Mouse (Mus musculus): ENCODE measurements around the gene Noxa1.

Gene Noxa1

DNA sequence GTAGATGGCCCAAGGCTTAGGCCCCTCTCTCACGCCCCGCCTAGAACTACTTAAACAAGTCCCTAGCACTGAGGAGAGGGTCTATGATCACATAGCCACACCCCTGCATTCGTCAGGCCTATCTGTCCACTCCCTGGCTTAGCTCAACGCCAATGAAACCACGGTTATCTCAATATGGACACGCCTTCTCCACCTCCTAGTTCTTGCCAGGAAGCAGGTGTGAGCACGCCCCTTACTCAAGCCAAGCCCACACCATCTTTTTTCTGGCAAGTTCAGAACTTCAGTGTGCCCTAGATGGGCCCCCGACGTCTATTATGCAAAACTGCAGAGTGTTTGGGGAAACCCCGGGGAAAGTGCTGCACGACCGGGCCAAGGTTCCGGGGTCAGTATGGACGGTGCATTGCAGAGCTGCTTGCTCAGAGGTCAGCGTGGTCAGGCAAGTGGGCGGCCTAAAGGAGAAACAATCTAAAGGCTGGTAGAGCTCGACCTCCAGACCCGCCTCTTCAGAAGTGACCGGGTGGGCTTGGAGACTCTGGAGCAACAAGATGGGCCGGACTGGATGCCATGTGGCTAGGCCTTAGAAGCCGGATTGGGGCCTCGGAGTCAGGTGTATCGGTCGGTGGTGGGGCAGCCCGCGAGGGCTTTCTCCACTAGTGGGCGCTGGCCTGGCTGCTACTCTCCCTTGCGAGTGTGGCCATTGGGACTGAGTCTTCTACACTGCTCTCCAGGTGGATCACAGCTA is at the start of gene Noxa1:
TSS of gene Noxa1 (minus strand) at position 41 of the 742 bp plus-strand sequence.
- DNase-seq (ENCODE audit: low read depth, low spot score), result no peak

GRCm38 (mm10) chr2:25141921-25142320 is 47.0 kb upstream of the Noxa1 start:
- DNase-seq (ENCODE audit: low read depth, low spot score), result no peak

- DNase-seq (ENCODE audit: low read depth, low spot score), result no peak
Observed at GRCm38 (mm10) chr2:25141185-25141584, 46.2 kb upstream of the Noxa1 start.

DNA sequence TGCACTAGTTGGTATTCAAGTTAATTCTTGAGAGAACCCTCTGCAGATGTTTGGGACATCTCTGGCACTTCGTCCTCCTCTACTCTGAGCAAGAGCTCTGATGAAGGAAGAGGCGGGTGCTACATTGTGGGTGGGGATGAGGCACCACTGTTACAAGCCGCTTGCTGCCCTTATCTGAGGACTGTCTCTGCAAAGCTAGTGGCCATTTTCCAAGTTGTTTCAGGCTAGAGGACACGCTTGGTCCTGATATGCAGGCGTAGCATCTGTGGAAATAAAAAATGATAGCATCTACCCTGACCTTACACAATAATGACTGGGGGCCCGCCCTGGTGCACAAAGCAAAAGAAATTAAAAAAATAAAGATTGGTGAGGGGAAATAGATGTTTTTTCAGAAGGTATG is 42.9 kb upstream of the Noxa1 start:
- no peak for DNase-seq (ENCODE audit: low read depth, low spot score)

DNA sequence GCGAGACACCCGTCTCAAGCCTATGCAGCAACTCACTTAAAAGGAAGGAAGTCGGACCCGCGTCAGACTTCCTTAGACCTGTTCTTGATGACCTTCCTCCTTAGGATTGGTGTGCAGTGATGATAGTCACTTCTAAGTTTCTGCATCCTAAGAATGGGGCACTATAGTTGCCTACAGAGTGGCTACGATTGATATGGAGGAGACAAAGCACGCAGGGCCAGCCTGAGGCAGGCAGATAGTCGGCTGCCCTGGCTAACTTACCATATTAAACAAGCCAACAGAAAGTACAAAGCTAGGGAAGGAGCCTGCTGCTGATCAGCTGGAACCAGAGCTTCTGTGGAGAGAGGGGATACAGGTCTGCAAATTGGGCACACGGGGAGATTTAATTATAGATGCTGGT is 36.7 kb upstream of the Noxa1 start:
- no peak for DNase-seq (ENCODE audit: low read depth, low spot score)

DNA sequence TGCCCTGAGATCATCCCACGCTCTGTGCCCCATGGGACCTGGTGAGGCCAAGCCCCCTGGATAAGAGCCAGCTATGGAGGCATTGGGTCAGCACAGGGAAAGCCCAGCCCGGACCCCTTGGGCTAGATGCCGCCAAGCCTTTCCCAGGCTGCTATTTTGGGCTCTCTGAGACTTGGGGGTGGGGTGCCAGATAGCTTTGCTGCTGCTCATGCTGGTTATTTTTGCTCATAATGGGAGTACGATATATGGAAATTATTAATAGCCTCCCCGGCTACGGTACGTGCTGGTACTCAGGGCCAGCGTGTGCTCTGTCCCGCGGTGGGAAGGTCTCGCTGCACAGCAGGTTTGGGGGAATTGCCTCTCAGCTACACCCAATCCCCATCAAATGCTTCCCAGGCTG is 33.1 kb upstream of the Noxa1 start:
- DNase-seq (ENCODE audit: low read depth, low spot score), result no peak

DNA sequence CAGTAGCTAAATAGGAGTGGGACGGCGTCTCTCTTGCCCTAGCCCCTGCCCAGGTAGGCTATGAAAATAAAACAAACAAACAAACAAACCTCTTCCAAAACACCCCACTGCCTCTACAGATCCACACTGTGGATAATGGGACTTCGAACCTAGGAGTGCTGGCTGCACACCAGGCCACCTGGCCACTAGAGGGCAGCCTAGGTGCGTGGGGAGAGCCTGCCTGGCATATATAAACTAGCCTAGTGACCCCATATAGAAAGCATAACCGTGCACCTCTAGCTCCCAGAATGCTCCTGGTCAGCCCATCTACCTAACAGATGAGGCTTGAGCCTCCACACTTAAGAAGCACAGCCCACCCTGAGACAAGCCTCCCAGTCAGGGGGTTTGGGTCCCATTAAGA is 32.3 kb upstream of the Noxa1 start:
- DNase-seq (ENCODE audit: low read depth, low spot score), result peak; percentile 52

- DNase-seq (ENCODE audit: low read depth, low spot score), result no peak
Observed at GRCm38 (mm10) chr2:25126011-25127010, 31.4 kb upstream of the Noxa1 start.

DNA sequence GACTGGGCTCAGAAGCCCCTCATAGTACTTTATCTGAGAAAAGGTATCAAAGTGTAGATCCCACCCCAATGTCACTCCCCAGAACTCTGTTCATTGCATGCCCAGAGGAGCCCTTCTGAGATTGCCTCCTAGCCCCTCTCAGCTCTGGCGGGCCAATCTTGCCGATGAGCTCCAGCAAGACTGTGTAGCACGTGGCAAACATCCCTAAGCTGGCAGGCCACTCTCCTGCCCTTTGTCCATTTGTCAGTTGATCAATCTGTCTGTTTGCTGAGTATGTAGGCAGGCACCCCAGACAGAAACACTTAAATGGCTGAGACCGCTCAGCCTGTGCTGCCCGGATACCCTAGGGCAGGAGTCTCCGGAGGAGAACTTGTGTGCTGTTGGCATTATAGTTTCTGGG is 30.2 kb upstream of the Noxa1 start:
- DNase-seq (ENCODE audit: low read depth, low spot score), result no peak

GRCm38 (mm10) chr2:25124411-25124810 is 29.5 kb upstream of the Noxa1 start:
- peak; percentile 76 for DNase-seq (ENCODE audit: low read depth, low spot score)

DNA sequence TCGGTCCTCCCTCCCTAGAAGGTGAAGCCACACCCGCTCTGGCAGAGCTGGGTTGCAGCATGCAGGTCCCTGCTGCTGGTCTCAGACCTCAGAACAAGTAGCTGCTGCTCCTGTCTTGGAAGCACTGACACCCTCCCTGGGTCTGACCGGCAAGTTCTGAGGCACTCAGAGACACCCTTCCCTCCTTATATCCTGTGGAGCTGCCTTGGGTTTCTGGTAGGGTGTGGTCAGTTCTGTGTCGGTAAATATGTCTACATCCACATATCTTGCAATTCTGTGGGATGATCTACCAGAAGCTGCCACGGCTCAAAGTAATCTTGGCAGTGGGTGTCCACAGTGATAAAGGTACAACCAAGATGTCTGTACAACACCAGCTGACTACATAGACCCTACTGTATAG is 28.6 kb upstream of the Noxa1 start:
- no peak for DNase-seq (ENCODE audit: low read depth, low spot score)

- no peak for DNase-seq (ENCODE audit: low read depth, low spot score)
Observed at GRCm38 (mm10) chr2:25122666-25123065, 27.7 kb upstream of the Noxa1 start.

GRCm38 (mm10) chr2:25120963-25121362 is 26.0 kb upstream of the Noxa1 start:
- no peak for DNase-seq (ENCODE audit: low read depth, low spot score)

- peak; percentile 16 for DNase-seq (ENCODE audit: low read depth, low spot score)
Observed at GRCm38 (mm10) chr2:25115442-25115841, 20.5 kb upstream of the Noxa1 start.

GRCm38 (mm10) chr2:25114308-25114707 is 19.4 kb upstream of the Noxa1 start:
- DNase-seq (ENCODE audit: low read depth, low spot score), result no peak

DNA sequence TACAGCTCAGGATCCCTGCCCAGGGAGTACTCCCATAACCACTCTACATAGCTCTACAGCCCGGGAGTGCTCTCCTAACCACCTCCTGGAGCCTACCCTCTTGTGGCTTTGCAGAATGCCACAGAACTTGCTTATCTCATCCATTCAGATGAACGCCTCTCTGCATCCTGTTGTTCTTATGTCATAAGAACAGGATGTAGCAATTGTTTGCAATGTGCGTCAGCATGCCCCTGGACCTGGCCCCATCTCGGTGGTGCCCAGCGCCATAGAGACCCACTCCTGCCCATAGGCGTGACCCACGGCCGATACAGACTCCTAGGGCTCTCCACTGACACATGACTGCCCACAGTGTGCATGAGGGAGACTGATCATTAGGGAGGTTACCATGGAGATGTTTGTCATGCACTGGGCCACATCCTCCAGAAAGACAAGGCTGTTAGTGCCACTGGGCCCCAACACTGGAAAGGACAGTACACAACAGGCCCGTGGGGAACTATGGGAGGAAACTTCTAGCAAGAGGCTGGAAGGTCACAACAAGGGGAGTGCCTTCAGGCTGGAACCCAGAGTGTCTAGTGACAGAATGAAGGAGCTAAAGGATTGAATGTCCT is 16.3 kb upstream of the Noxa1 start:
- peak; percentile 42 for DNase-seq (ENCODE audit: low read depth, low spot score)

- peak; percentile 8 for DNase-seq (ENCODE audit: low read depth, low spot score)
Observed at GRCm38 (mm10) chr2:25110505-25111183, 15.7 kb upstream of the Noxa1 start.

DNA sequence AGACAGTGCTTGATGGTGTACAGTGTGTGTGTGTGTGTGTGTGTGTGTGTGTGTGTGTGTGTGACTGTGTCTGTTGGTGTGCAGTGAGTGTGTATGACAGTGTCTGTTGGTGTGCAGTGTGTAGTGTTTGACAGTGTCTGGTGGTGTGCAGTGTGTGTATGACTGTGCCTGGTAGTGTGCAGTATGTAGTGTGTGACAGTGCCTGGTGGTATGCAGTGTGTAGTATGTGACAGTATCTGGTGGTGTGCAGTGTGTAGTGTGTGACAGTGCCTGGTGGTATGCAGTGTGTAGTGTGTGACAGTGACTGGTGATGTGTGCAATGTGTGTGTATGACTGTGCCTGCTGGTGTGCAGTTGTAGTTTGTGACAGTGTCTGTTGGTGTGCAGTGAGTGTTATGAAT is 14.5 kb upstream of the Noxa1 start:
- DNase-seq (ENCODE audit: low read depth, low spot score), result no peak

DNA sequence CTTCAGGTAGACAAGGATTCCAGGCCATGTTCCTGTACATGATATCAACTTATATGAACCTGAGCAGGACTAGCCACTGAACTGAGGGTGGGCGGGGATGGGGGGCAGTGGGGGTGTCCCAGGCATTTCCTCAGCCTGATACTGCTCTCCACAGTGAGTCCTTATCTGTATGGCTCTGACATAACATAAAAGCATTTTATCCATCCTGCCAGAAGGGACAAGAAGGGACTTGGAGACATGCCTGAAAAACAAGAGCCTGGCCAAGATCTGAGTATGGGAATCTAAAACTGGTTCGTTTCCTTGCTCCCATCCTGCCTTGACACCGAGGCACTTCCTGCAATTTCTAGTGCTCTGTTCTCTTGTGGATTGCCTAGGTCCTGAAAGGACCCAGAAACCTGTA is 11.1 kb upstream of the Noxa1 start:
- no peak for DNase-seq (ENCODE audit: low read depth, low spot score)

DNA sequence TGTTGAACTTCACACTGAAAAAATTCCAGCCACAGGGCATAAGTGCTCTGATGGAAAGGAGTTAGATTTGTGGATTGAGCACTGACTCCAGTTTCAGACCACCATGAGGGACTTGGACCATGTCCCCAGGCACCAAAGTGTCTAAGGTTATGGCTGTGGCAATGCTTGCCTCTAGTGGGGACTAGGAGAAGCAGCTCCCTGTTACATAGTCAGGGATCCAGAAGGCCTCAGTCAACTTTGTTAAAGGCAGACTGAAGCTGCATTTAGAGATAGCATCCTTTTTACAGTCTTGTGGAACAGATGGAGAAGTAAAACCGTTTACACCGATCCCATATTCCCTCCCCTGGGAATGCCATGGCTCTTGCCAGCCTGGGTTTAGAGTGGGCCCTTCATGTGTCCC is 9.2 kb upstream of the Noxa1 start:
- no peak for DNase-seq (ENCODE audit: low read depth, low spot score)

DNA sequence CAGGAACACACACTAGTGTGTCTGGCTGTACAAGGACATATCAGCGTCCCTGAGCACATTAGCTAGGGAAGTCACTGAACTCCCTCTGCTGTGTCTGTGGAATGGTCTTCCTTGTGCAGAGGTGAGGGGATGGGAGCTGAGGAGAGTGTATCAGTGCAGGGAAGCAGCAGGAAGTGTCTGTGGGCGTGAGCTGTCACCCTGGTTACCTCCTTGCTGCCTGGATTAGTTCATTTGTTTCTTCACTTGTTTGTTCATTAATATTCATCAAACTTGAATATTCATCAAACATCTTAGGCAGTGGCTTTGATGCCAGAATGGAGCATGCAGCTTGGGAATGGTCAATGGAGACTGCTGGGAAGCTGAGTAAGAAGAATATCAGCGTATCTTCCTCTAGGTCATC is 4.8 kb upstream of the Noxa1 start:
- no peak for DNase-seq (ENCODE audit: low read depth, low spot score)

DNA sequence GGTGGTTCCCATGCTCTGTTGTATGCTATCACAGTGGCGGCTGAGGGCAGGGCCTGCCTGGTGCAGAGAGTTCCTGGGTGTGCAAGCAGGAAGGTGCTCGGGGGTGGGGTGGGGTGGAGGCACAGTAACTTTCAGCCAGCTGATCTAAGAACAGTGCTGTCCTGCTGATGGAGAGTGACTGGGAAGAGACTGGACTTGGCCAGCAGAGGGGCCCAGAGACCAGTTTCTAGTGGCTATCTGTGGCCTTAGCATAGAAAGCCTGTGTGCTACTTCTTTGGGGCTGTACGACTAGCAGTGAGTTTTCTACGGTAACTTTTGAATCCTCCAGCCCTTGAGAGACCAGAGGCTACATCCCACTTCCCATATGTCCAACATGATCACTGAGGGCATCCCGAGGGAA is 4.0 kb upstream of the Noxa1 start:
- peak; percentile 61 for DNase-seq (ENCODE audit: low read depth, low spot score)

Measured in 3T3-L1 (cell line).